Mouse (Mus musculus) neural tube, embryonic 11.5 days (tissue): ENCODE data around the gene Naa35. TPM values are rescaled to one million over a fixed set of nuclear protein-coding genes. Genes with fewer than 3 reads are reported as not detected.
A peak's percentile ranks its signal among the peaks of the same experiment; 100 is the strongest.

ENCODE experiments used
- ATAC-seq: fragments of 200-750 bp; cut with Nextera tagmentation; 2 replicates; pipeline ENCODE4 v1.8.0; 2017; ENCODE audit warnings: moderate number of reproducible peaks, mild to moderate bottlenecking, moderate TSS enrichment, moderate library complexity; ENCODE audit not compliant: insufficient read depth, low FRiP score, low TSS enrichment
- DNase-seq: peaks from one replicate; pipeline ENCODE4 v3.0.0-alpha.2; 2015; ENCODE audit warnings: low spot score
- H3K27ac ChIP-seq: fragments of 300-500 bp; sonication (generic); 2 replicates; pipeline ENCODE4 v1.5.1; 2014; ENCODE audit warnings: low read depth, mild to moderate bottlenecking, low read length
- H3K27me3 ChIP-seq: fragments of 300-500 bp; sonication (generic); 2 replicates; pipeline ENCODE4 v1.6.1; 2014; ENCODE audit warnings: mild to moderate bottlenecking, low read length, mixed read lengths; ENCODE audit not compliant: control insufficient read depth, insufficient read depth
- H3K36me3 ChIP-seq: fragments of 300-500 bp; sonication (generic); 2 replicates; pipeline ENCODE4 v1.6.1; 2014; ENCODE audit warnings: mild to moderate bottlenecking, low read length, moderate library complexity, mixed read lengths; ENCODE audit not compliant: control insufficient read depth, insufficient read depth
- H3K4me1 ChIP-seq: fragments of 300-500 bp; sonication (generic); 2 replicates; pipeline ENCODE4 v1.6.1; 2014; ENCODE audit warnings: low read length, mixed read lengths; ENCODE audit not compliant: control insufficient read depth, insufficient read depth
- H3K4me2 ChIP-seq: fragments of 300-500 bp; sonication (generic); 2 replicates; pipeline ENCODE4 v1.6.1; 2014; ENCODE audit warnings: low read depth, mild to moderate bottlenecking, moderate library complexity
- H3K4me3 ChIP-seq: fragments of 300-500 bp; sonication (generic); 2 replicates; pipeline ENCODE4 v1.5.1; 2014; ENCODE audit warnings: low read depth, low read length
- H3K9ac ChIP-seq: fragments of 300-500 bp; sonication (generic); 2 replicates; pipeline ENCODE4 v1.6.1; 2014; ENCODE audit warnings: mild to moderate bottlenecking, low read length
- H3K9me3 ChIP-seq: fragments of 300-500 bp; sonication (generic); 2 replicates; pipeline ENCODE4 v1.6.1; 2016; ENCODE audit warnings: low read length; ENCODE audit not compliant: control insufficient read depth
- WGBS: fragments of 180-500 bp; shearing (Covaris S2); extraction: QIAGEN DNeasy Blood & Tissue Kit; methylation state at CpG from one replicate; pipeline ENCODE4 v1.1.7; 2014; 5-methylcytosine and 5-hydroxymethylcytosine counted together
- polyA plus RNA-seq: library from polyadenylated mRNA; unstranded; fragments of >200 nt; fragmentation: Nextera tagmentation; extraction: Ambion mirVana; gene quantifications from 2 replicates; pipeline ENCODE4 v1.2.1, GENCODE M21; 2014

The Naa35 gene
- polyA plus RNA-seq, 1 experiment from 2014 or later, result 118 TPM

DNA sequence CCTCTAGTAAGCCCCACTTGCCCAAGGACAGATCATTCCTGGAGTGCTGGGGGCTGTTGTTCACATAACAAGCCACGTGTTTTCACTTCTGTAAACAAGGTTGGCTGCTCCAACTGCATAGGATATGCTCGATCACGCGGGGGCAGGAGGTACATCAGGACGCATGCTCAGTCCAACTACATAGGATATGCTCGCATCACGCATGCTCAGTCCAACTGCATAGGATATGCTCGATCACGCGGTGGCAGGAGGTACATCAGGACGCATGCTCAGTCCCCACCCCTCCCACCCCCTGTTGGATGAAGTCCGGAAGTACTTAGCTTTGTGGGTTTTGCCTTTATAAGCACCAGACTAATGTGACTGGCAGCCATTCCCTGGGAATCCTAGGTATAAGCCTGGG is 76.9 kb downstream of the Naa35 start:
- Histone ChIP-seq H3K27ac (no peak overlapping the region), H3K9me3 (no peaks in the 10 kb centered on the region), H3K4me2 (no peak overlapping the region), H3K4me1 (0 out of 2 replicates have a peak, but pooled peaks cover 5% of the 10 kb centered on the region), H3K9ac (no peak overlapping the region), H3K36me3 (peaks cover 10% of the 10 kb centered on the region), H3K27me3 (no peaks in the 10 kb centered on the region), H3K4me3 (no peak overlapping the region)
- DNase-seq, result no peak
- WGBS, result 95% methylated on average over 12 of the region's 12 CpGs
- no peak for ATAC-seq

DNA sequence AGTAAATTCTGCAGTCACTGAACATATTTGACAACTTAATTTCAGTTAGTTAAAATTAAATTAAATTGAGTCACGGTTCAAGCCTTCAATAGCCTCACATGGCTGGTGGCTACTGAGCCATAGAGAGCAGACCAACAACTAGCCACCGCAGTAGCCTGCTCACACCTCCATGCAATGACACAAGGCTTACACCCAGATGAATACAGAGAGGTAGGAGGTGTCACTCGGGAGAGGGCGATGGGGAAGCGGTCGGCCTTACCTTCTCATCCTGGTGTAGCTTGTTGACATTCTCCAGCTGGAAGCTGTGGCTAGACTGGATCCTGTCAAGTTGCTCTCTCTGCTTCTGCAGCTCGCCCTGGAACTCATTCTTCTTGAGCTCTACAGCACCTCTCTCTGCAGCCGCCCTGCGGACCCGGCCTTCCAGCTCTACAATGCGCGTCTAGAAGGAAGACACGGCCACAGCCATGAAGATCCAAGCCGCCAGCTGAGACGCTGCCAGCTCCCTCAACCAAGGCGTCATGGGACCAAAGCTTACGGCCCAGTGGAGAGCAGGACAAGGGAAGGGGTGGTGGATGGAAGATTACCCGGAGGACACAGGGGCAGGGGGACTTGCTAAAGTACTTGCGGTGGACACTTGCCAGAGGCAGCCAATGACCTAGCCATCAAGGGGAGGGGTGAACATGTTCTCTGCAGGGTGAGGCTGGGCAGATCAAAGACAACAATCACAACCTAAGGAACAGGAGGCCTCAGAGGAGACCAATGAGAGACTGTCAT is 79.1 kb downstream of the Naa35 start:
- Histone ChIP-seq H3K36me3 (peaks cover 10% of the 10 kb centered on the region), H3K27ac (no peak overlapping the region), H3K4me3 (no peak overlapping the region), H3K27me3 (no peaks in the 10 kb centered on the region), H3K9ac (no peak overlapping the region), H3K4me1 (no peaks in the 10 kb centered on the region; the same call in 1 of the 2 replicates), H3K9me3 (no peaks in the 10 kb centered on the region), H3K4me2 (no peak overlapping the region)
- no peak for ATAC-seq
- 93% methylated on average over 19 of the region's 19 CpGs for WGBS
- DNase-seq, result no peak

DNA sequence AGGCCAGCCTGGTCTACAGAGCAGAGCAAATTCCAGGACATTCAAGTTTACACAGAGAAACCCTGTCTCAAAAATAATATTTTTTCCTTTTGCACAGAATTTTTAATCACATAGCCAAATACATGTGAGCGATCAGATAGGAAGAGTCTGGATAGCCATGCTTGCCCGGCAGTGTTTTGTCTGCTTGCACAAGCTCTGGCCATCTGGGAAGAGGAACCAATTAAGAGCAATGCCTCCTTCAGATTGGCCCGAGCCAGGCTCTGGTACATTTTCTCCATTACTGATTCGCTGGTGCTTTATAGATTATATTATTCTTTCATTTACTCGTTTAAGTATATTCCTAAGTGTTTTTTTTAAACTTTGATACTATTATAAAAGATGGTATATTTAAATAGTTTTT is 82.7 kb downstream of the Naa35 start:
- no peak overlapping the region for H3K9ac ChIP-seq
- H3K4me3 ChIP-seq, result no peak overlapping the region
- WGBS, result 92% methylated on average over 5 of the region's 5 CpGs
- no peaks in the 10 kb centered on the region for H3K9me3 ChIP-seq
- peaks cover 5% of the 10 kb centered on the region for H3K4me1 ChIP-seq
- no peak for DNase-seq
- H3K27me3 ChIP-seq, result no peaks in the 10 kb centered on the region
- peaks cover 4% of the 10 kb centered on the region for H3K36me3 ChIP-seq
- no peak overlapping the region for H3K27ac ChIP-seq
- ATAC-seq, result no peak
- H3K4me2 ChIP-seq, result no peak overlapping the region

DNA sequence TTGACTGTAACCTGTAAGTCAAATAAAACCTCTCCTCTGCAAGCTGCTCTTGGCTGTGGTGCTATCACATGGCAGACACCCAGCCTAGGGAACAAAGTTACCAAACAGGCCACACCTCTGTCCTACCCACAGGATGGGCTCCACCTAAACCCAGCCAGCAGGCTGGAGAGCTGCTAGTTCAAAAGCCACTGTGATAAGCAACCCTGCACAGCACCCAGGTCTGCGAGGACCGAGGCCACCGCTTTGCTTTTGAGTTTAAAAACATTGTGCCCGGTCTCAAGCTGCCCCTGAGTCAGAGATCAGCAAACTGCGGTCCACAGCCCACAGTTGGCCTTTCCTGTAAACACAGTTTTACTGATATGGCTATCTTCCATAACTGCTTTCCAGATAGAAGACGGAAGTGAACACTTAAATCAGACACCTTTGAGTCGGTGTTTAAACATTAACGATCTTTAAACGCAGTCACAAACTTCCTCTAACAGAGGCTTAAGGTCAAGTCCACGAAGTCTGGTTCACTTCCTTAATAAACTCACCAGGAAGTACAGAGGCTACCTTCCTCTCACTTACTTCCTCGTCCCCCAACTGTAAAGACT is 83.5 kb downstream of the Naa35 start:
- no peaks in the 10 kb centered on the region for H3K27me3 ChIP-seq
- peaks cover 11% of the 10 kb centered on the region for H3K4me1 ChIP-seq
- H3K9me3 ChIP-seq, result no peaks in the 10 kb centered on the region
- 82% methylated on average over 11 of the region's 11 CpGs for WGBS
- H3K36me3 ChIP-seq, result peaks cover 4% of the 10 kb centered on the region; the same call in 1 of the 2 replicates
- DNase-seq (no peak), ATAC-seq (no peak)
- no peak overlapping the region for H3K4me3 ChIP-seq
- no peak overlapping the region for H3K27ac ChIP-seq
- H3K4me2 ChIP-seq, result no peak overlapping the region
- H3K9ac ChIP-seq, result no peak overlapping the region

DNA sequence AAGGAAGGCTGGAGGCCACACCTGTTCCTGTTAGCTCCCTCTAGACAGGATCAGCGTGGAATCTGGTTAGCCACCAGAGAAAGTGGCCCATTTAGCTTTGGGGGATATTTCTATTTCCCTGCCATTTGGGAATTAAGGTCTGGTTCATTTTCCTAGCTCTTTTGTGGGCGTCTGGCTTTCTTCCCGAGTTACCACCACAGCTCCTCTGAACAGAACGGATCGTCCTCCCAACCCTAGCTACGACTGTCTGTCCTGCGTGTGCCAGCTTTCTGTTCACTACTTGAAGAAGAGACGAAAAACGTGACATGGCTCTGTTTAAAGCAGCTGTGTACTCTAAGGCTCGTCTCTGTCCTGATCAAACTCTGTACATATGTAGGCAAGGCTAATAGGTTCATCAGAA is 84.9 kb downstream of the Naa35 start:
- Histone ChIP-seq H3K9me3 (no peaks in the 10 kb centered on the region), H3K4me1 (peaks cover 12% of the 10 kb centered on the region), H3K36me3 (no peaks in the 10 kb centered on the region), H3K27ac (no peak overlapping the region), H3K9ac (no peak overlapping the region), H3K27me3 (no peaks in the 10 kb centered on the region), H3K4me3 (no peak overlapping the region), H3K4me2 (no peak overlapping the region)
- no peak for DNase-seq
- ATAC-seq, result no peak
- 91% methylated on average over 10 of the region's 10 CpGs for WGBS

DNA sequence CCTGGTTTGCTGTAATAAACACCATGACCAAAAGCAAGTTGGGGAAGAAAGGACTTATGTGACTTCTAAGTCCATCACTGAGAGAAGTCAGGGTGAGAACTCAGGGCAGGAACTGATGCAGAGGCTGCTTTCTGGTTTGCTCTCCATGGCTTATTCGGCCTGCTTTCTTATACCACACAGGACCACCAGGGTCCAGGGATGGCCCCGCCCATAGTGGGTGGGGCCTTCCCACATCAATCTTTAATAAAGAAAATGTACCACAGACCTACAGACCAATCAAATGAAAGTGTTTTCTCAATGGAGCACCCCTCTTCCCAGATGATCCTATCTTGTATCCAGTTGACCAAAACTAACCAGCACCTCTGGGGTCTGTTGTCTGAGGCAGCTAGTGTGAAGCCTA is 86.5 kb downstream of the Naa35 start:
- no peak overlapping the region for H3K9ac ChIP-seq
- WGBS, result 57% methylated on average over 2 of the region's 2 CpGs
- ATAC-seq, result no peak
- H3K4me3 ChIP-seq, result no peak overlapping the region
- peak; percentile 54 for DNase-seq
- H3K27ac ChIP-seq, result 0 out of 2 replicates have a peak overlapping the region, but pooled peaks have one; percentile 44
- H3K9me3 ChIP-seq, result no peaks in the 10 kb centered on the region
- H3K4me1 ChIP-seq, result peaks cover 12% of the 10 kb centered on the region
- H3K27me3 ChIP-seq, result no peaks in the 10 kb centered on the region
- H3K36me3 ChIP-seq, result no peaks in the 10 kb centered on the region
- H3K4me2 ChIP-seq, result no peak overlapping the region

DNA sequence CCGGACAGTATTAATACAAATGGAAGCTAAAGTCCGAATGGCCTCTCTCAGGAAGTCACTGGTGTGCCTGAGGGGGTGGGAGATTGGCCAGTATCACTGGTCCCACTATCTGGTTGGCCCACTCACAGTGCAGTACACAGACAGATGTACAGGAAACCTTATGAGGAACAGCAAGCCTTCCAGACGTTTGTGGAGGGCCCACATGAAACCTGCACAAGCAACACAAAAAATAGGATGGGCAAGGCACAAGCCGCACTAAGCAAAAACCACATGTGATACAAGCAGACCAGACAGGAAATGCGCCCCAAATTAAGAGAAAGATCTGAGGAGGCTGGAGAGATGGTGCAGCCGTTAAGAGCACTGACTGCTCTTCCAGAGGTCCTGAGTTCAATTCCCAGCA is 87.2 kb downstream of the Naa35 start:
- H3K4me2 ChIP-seq, result no peak overlapping the region; the same call in 1 of the 2 replicates
- H3K4me3 ChIP-seq, result no peak overlapping the region
- H3K4me1 ChIP-seq, result peaks cover 12% of the 10 kb centered on the region
- DNase-seq, result no peak
- peak overlapping the region; percentile 44; the same call in 1 of the 2 replicates for H3K27ac ChIP-seq
- 70% methylated on average over 6 of the region's 6 CpGs for WGBS
- no peaks in the 10 kb centered on the region for H3K9me3 ChIP-seq
- ATAC-seq, result no peak
- H3K9ac ChIP-seq, result no peak overlapping the region
- H3K36me3 ChIP-seq, result no peaks in the 10 kb centered on the region
- H3K27me3 ChIP-seq, result no peaks in the 10 kb centered on the region

DNA sequence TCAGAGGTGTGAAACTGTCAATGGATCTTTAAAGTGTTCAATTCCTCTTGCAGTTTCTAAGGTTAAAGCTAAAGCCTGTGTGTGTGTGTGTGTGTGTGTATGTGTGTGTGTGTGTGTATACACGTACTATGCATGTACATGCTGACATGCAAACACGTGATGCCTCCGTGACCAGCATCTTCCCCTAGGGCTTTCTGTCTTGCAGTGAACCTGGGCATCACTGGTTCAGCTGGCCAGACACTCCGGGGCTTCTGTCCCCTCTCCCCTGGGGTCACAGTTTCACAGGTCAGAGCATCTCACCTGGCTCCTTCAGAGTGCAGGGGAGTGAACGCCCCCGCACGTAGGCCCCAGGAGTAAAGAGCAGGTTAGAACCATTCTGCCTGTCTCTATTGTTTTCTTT is 88.5 kb downstream of the Naa35 start:
- DNase-seq (peak; percentile 25), ATAC-seq (0 out of 2 replicates have a peak, but pooled peaks have one; percentile 11)
- H3K27ac ChIP-seq, result peak overlapping the region; percentile 63; the same call in 1 of the 2 replicates
- peak overlapping the region; percentile 77 for H3K4me3 ChIP-seq
- WGBS, result 37% methylated on average over 7 of the region's 7 CpGs
- H3K9ac ChIP-seq, result peak overlapping the region; percentile 95
- no peaks in the 10 kb centered on the region for H3K36me3 ChIP-seq
- peaks cover 12% of the 10 kb centered on the region for H3K4me1 ChIP-seq
- peak overlapping the region; percentile 52 for H3K4me2 ChIP-seq
- H3K27me3 ChIP-seq, result no peaks in the 10 kb centered on the region
- no peaks in the 10 kb centered on the region for H3K9me3 ChIP-seq

DNA sequence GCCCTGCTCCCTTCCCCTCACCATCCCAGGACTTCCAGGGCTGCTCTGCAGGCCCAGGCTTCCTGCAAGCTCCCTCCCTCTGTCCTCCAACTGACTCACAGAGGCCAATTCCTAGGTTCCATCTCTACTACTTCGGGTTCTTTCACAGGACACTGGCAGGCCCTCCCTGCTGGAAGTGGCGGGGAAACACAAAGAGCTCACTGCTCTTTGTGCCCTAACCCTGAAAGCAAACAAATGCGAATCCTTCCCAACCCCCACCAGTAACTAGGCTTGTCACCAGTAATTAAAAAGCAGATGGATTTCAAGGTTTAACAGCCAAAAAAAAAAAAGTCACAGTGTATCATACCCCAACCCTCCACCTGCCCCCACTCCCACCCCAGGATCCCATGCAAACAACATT is 89.2 kb downstream of the Naa35 start:
- DNase-seq (peak; percentile 58), ATAC-seq (peak; percentile 60; the same call in 1 of the 2 replicates)
- Histone ChIP-seq H3K27ac (peak overlapping the region; percentile 92), H3K36me3 (no peaks in the 10 kb centered on the region), H3K9me3 (no peaks in the 10 kb centered on the region), H3K4me1 (peaks cover 12% of the 10 kb centered on the region), H3K4me2 (peak overlapping the region; percentile 52), H3K9ac (peak overlapping the region; percentile 95), H3K4me3 (peak overlapping the region; percentile 77), H3K27me3 (no peaks in the 10 kb centered on the region)
- 1% methylated on average over 3 of the region's 3 CpGs for WGBS
